Mouse (Mus musculus) regulatory T cell (primary cell): ENCODE data around the gene Btla.

ENCODE experiments used
- in situ Hi-C: fragments of 300-600 bp; cut with MboI, MseI; formaldehyde crosslinking; loops from one replicate; pipeline ENCODE4 v1.15.1; 2025; ENCODE audit warnings: high pct_unique_total_duplicates

Gene Btla

DNA sequence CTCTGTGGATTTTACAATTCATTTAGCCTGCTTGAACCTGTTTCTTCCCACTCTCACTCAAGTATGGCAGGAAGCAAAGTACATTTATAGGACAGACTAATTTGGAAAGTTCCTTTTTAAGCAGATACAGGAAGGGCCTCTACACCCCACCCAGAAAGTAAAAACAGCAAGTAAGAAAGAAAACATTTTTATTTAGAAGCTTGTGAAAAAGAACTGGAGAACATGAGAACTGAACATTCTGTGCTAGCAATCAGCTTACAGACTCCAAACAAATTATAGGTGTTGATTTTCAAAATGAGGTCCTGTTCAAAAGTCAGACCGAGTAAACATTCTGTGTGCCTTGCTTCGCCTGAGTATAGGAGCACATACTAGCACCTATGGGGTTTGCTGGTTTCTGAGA, 32.8 kb downstream of the Btla start:
- in situ Hi-C loops = no loop called here

DNA sequence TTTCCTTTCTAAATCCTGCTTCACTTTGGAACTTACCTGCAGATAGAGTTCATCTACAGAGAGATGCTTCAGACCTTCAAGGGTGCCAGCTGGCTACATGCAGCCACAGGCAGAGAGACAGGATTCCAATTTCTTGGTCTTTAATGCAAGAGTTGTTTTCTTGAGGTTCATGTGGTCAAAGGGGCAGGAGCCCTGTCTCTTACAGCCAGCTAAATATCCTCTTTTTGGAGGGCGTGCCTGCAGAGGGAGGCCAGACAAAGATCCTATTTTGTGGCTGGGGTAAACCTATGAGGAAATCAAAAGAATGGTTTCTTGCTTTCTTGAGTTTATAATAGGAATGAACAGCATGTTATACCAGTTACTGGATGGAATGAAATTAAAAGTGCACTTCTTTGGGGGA, 33.5 kb downstream of the Btla start:
- in situ Hi-C loops = no loop called here

DNA sequence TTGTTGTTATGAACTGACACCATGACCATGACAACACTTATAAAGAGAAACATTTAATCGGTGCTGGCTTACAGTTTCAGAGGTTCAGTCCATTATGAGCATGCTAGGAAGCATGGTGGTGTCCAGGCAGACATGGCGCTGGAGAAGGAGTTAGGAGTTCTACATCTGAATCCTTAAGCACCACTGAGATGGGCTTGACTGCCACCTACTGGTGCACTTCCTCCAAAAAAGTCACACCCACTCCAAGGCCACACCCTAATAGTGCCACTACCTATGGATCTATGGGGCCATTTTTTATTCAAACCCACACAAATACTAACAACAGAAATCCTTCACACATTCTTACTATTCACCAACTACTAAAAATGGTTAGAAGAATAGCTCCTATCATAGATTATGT, 35.5 kb downstream of the Btla start:
- in situ Hi-C loops = no loop called here

DNA sequence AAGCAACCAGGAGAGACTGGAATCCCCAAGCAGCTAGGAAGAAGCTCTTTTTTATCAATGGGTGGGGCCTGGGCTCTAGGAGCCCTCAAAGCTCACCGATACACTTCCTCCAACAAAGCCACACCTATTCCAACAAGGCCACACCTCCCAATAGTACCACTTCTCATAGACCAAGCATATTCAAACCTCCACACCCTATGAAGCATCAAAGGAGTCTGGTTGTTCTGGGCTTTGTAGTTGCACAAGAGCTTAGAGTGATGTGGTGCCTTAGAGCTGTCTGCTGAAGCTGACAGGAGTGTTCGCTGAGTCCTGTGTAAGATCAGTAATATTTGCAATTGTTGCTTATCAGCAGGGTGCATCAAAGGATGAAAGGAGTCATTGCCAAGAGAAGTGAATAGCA, 37.2 kb downstream of the Btla start:
- in situ Hi-C loops = no loop called here

DNA sequence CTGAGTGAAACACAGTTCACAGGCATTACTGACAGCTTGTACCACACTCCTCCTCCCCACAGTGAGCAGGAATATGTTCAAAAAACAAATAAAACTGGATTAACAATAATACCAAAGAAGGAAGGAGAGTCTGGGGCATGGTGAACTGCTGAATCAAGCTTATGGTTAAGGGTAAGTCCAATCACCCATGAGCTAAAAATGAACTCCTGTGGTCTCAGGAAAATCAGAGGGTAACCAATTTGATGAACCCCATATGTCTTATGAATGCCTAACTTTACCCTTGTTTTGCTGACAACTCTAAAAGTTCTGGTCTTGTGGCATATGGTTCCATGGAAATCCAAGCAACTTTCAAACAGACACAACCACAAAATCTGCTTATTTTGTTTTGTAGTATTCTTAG, 37.9 kb downstream of the Btla start:
- in situ Hi-C loops = no loop called here

DNA sequence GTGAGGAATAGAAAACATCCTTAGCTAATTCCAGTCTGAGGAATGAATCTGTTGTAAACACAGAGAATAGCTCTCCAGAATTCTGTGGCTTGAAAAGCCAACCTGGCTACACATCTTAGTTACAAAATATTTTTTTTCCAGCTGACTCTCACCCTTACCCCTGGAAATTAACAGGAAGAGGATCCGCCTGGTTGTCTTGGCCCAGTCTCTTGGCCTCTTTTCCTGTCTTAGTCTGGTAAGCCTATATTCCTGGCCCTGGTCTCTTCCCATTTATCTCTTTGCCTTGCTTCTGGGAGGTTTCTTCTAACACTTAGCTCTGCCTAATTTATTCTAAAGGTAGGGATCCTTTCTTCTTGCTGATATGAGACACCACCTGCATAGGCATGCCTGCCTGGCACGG, 45.8 kb downstream of the Btla start:
- in situ Hi-C loops = no loop called here

DNA sequence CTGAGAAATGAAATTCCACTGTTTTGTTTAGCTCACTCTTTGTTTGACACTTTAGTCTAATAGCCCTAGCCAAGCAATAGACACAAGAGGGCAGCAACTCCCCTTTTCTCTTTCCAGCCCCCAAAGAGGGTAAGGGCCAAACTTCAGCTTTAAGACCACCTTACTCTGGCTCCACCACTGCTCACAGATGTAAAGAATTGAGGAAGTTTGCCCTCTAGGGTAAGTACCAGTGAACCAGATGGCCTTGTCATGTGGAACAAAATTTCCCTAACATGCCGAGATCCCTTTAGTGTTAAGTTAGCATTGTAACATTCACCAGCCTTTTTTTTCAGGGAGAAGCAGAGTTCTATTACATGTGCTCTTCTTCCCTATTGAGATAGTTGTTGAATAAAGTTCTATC, 59.0 kb downstream of the Btla start:
- in situ Hi-C loops = no loop called here

DNA sequence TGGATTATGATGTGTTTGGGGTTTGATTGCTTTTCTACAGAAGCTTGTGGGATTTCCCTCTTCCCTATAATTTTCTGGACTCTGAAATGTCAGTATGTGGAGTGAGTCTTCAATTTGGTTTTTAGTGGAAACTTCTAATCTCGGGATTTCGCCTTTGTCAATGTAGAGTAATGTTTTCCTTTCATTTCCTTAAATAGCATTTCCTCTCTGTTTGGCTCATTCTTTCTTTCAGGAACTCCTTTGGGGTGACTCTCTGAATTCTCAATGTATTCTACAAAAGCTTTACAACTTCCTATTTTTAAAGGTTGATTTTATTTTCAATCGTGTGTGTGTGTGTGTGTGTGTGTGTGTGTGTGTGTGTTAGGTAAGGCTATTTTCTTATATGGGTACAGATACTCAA, 73.7 kb downstream of the Btla start:
- in situ Hi-C loops = no loop called here
